Mouse (Mus musculus) activated CD4-positive, CD25-positive, alpha-beta regulatory T cell, adult 4 months (primary cell): ENCODE data around the gene Rxfp2. TPM values are rescaled to one million over a fixed set of nuclear protein-coding genes. Genes with fewer than 3 reads are reported as not detected.

Experiments
- ATAC-seq: one replicate; pipeline ENCODE4 v1.8.0; 2017
- polyA plus RNA-seq, 2 experiments: library from polyadenylated mRNA; unstranded; fragments of 100-300 nt; shearing (Covaris generic); gene quantifications; one replicate each; pipeline ENCODE4 v1.2.1; 2017

Rxfp2 gene
- polyA plus RNA-seq, 2 experiments from 2014 or later: not detected

DNA sequence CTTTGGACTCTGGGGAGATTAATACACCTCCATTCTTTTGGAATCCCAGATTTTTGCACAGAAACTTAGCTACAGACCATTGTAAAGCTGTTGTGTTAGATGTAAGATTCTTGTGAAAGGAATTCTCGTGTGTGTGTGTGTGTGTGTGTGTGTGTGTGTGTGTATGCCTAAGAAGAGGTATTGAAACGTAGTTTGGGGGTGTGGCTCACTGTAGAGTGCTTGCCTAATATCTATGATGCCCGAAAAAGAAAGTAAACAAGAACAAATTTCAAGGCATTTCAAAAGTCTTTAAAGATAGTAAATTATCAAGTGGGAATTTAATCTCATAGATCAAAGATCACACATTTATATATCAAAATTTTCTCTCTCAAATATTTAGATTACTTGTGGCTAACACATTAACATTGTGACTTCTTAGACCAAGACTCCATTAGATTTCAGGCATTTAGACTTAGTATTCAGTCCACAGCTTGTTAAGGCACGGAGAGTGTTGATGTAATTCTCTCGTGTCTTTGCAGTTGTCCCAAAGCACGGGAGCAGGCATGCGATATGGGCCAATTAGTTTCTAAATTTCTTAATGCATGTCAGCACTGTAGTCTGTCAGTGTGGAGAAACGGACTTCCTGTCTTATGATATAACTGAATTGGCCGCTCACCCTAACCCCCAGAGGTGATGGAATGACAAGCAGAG is 97.9 kb downstream of the Rxfp2 start:
- no peak for ATAC-seq

DNA sequence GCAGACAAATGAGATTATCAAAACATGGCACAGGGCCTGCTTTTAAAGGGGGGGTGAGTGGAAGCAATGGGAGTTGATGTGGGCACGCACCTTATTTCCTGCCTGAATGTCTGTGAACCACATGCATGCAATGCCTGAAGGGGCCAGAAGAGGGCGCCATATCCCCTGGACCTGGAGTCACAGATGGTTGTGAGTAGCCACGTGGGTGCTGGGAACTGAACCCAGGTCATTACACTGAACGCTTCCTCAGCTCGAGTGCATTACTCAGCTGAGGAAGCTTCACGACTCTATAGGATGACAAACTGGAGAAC is 98.4 kb downstream of the Rxfp2 start:
- no peak for ATAC-seq

DNA sequence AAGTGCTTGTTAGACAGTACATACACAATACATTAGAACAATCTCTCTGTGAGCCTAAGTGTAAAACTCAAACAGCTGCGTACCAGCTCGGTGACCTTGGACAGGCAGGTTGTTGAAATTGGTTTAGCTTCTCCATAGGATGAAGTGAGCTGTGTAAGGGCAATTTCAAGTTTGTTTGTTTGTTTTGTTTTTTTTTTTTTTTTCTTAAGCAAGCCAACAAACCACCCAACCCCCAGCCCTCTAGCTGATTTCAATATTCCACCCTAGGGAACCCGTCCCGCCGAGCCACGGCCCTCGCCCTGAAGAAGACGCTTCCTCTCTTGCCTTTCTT is 99.6 kb downstream of the Rxfp2 start:
- no peak for ATAC-seq

DNA sequence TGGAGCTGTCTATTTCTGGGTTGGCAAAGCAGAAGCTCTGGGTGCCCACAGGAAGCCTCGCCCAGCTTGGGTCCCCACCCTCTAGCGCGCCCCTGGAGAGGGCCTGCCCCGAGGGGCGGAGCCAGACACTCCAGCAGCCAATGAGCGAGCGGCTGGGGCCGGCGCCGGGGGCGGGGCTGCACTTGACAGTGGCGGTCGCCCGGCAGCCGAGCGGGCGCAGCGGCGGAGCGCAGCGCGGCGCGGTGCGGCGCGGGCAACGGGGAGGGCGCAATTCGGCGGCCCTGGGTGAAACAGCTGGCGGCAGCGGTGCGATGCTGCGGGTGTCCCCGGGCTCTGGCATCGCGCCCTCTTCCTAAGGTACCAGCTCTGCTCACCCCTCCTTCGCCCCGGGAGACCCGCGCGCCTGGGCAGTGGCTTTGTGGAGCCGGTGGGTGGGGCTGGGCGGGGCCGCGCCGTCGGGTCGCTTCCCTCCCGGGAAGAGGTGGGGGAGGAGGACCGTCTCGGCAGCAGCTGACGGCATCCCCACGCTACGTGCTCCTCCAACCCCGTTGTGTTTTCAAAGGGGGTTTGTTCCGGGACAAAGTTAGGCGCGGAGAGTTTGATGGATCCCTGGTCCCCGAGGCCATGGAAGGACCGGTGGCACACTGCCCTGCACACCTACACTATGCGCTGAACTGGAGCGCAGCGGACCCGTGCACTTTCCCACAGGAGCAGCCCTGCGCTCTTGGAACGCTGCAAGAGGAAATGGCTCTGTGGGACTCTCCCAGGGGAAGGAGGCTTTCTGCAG is 100.2 kb downstream of the Rxfp2 start, which contains the start of gene Fry:
Gene Fry (plus strand): TSS at position 191 of the 787 bp plus-strand sequence.
- peak; percentile 98 for ATAC-seq

DNA sequence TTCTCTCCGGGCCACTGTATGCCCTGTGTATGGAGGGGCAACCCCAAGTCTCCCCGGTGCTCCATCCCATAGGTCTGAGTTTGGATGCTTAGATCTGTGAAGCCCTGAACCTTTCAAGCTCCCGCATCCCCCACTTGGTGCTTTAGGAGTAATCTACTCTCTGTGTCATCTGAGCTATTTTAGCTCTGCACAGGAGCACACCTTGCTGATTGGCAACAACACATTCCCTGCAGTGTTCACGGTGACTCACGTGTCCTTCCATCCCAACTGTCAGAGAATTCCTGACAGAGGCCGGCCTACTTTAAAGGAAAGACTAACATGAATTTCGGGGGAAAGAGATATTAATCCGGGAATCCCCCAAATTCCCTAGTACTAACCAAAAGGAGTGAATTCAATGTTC is 102.2 kb downstream of the Rxfp2 start:
- no peak for ATAC-seq

- ATAC-seq: no peak
Measured at GRCm38 (mm10) chr5:150122095-150122494, 103.6 kb downstream of the Rxfp2 start.

GRCm38 (mm10) chr5:150122571-150122970 is 104.1 kb downstream of the Rxfp2 start:
- no peak for ATAC-seq

DNA sequence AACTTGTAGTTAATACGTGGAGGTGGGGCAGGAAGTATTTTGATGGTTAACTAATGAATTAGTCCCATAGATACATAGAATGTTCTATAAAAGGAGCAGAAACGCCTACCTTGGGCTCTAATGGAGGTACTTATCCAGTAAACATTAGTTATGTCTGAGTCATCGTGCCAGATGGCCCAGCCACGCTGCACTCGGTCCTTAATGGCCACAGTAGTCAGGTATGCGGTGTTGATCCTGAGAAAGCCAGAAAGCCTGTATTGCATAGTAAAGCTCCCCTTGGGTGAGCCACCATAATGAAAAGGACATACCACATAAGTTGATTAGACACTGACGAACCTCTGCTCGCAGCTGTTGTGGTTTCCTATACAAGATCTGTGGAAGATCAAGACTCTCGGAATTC is 107.4 kb downstream of the Rxfp2 start:
- ATAC-seq: no peak

DNA sequence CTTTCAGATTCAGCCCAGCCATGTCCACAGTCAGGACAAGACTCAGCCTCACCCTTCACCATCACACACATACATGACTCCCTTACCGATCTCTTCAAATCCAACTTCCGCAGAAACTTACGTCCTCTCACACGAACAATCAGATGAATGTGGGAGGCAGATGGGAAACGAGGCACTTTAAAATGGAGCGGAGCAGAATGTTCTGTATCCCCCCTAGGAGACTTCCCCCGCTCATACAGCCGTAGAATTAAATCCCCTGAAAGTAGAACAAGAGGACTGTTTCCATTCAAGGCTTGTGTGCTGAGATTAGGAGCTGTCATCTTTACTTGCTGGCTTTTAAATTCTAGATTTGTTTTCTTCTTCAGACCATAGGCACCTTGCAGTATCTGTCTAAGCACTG is 110.0 kb downstream of the Rxfp2 start:
- ATAC-seq: no peak

- no peak for ATAC-seq
Measured at GRCm38 (mm10) chr5:150130144-150130543, 111.7 kb downstream of the Rxfp2 start.

GRCm38 (mm10) chr5:150131166-150131565 is 112.7 kb downstream of the Rxfp2 start:
- no peak for ATAC-seq

Other genes with a start within 250 kb of the Rxfp2 start
- 10 to 100 TPM; 12.7 to 17.8 TPM for gene Fry, start 100.0 kb downstream of the Rxfp2 start, polyA plus RNA-seq